Mouse (Mus musculus) heart, embryonic 15.5 days (tissue): ENCODE results near the gene Dpp6. TPM values are rescaled to one million over a fixed set of nuclear protein-coding genes. Genes with fewer than 3 reads are reported as not detected.

Experiments used
- ATAC-seq: fragments of 200-750 bp; cut with Nextera tagmentation; replicated peaks from 2 replicates; pipeline ENCODE4 v1.8.0; 2017; ENCODE audit warnings: low read depth, moderate TSS enrichment; ENCODE audit not compliant: insufficient number of reproducible peaks, insufficient read depth, low FRiP score
- H3K27ac ChIP-seq: fragments of 300-500 bp; sonication (generic); 2 replicates; pipeline ENCODE4 v1.5.1; 2015; ENCODE audit warnings: mild to moderate bottlenecking, inconsistent platforms
- H3K27me3 ChIP-seq: fragments of 300-500 bp; sonication (generic); 2 replicates; pipeline ENCODE4 v1.6.1; 2015; ENCODE audit warnings: inconsistent platforms
- H3K36me3 ChIP-seq: fragments of 300-500 bp; sonication (generic); 2 replicates; pipeline ENCODE4 v1.6.1; 2015; ENCODE audit warnings: mild to moderate bottlenecking, inconsistent platforms
- H3K4me1 ChIP-seq: fragments of 300-500 bp; sonication (generic); replicated peaks from 2 replicates; pipeline ENCODE4 v1.6.1; 2015; ENCODE audit warnings: inconsistent platforms
- H3K4me2 ChIP-seq: fragments of 300-500 bp; sonication (generic); 2 replicates; pipeline ENCODE4 v1.6.1; 2015; ENCODE audit warnings: inconsistent platforms, mild to moderate bottlenecking, moderate library complexity
- H3K4me3 ChIP-seq: fragments of 300-500 bp; sonication (generic); 2 replicates; pipeline ENCODE4 v1.5.1; 2015; ENCODE audit warnings: mild to moderate bottlenecking, inconsistent platforms
- H3K9ac ChIP-seq: fragments of 300-500 bp; sonication (generic); 2 replicates; pipeline ENCODE4 v1.6.1; 2015; ENCODE audit warnings: mild to moderate bottlenecking, inconsistent platforms
- H3K9me3 ChIP-seq: fragments of 300-500 bp; sonication (generic); replicated peaks from 2 replicates; pipeline ENCODE4 v1.6.1; 2016; ENCODE audit warnings: inconsistent platforms
- WGBS: fragments of 180-500 bp; shearing (Covaris S2); methylation state at CpG from one replicate; pipeline ENCODE4 v1.1.7; 2015; ENCODE audit warnings: mixed read lengths; 5-methylcytosine and 5-hydroxymethylcytosine counted together
- polyA plus RNA-seq: library from polyadenylated mRNA; unstranded; fragments of >200 nt; fragmentation: Nextera tagmentation; extraction: Ambion mirVana; gene quantifications from 2 replicates; pipeline ENCODE4 v1.2.1, GENCODE M21; 2015

The Dpp6 gene
- polyA plus RNA-seq, 1 experiment from 2014 or later, result 0.47 TPM

DNA sequence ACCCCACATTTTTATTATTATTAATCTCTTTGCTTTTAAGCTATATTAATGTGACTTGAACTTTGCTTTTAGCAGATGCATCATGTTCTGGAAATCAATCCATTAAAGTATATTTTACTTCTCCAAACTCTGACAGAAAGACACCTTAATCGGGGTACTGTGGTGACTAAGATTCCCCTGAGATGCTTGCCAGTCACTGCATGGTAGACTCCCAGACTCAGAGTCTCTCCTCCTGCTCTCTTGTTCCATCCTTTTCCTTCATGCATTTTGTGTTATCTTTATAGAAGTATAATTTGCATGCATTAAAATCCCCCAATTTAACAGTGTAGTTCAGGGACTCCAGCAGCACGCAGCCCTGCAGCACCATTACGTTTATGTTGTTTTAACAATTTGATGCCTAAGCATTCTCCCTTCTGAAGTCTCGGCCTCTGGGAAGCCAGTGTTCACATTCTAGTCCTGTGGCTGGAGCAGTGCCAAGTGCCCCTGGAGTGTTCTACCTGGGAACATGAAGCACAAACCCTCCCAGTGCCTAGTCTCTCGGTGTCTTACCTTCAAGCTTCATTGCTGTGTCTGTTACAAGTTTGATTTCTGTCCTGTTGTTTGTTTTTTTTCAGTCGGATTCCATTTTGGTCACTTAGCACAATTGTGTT is 153.1 kb downstream of the Dpp6 start:
- Histone ChIP-seq H3K4me1 (no peaks in the 10 kb centered on the region), H3K4me2 (no peak overlapping the region), H3K27ac (no peak overlapping the region), H3K36me3 (no peaks in the 10 kb centered on the region), H3K9me3 (no peaks in the 10 kb centered on the region), H3K4me3 (no peak overlapping the region), H3K9ac (no peak overlapping the region), H3K27me3 (no peaks in the 10 kb centered on the region)
- no peak for ATAC-seq
- WGBS, result 57% methylated on average over 6 of the region's 6 CpGs

DNA sequence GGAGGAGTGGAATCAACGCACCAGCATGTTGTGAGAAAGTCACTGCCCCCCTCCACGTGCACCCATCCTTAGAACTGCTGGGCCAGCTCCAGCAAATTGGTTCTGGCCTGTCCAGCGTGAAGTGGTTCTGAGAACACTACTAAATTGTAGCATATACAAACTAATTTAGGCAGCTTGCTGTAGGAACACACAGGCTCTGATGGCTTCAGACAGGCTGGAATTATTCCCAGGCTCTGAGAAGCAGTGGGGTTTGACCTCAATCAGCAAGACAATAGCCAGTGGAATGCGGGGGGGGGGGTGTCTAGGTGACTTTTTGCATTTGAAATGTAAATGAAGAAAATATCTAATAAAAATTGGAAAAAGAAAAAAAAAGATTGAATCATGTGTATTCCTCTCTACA is 156.2 kb downstream of the Dpp6 start:
- Histone ChIP-seq H3K36me3 (no peaks in the 10 kb centered on the region), H3K4me3 (no peak overlapping the region), H3K9me3 (no peaks in the 10 kb centered on the region), H3K4me1 (no peaks in the 10 kb centered on the region), H3K27ac (no peak overlapping the region), H3K4me2 (no peak overlapping the region), H3K27me3 (no peaks in the 10 kb centered on the region), H3K9ac (no peak overlapping the region)
- WGBS, result 49% methylated on average over 4 of the region's 4 CpGs
- ATAC-seq, result no peak

DNA sequence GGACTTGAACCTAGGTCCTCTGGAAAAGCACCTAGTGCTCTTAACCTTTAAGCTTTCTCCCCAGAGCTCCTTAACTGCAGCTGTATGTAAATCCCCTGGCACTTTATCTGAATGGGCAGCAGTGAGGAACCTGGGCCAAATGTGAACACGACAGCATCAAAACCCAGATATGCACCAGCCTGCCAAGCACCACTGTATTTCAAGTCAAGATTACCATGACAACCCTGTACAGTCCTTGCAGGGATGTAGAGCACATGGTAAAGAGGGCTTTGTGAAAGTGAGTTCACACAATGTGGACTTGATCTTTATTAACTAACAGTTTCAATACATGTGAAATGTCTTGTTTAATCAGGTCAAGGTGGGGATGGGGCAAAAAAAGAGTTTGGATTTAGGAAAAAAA is 162.3 kb downstream of the Dpp6 start:
- Histone ChIP-seq H3K9ac (no peak overlapping the region), H3K4me1 (no peaks in the 10 kb centered on the region), H3K27ac (no peak overlapping the region), H3K36me3 (no peaks in the 10 kb centered on the region), H3K27me3 (no peaks in the 10 kb centered on the region), H3K4me2 (no peak overlapping the region), H3K4me3 (no peak overlapping the region), H3K9me3 (no peaks in the 10 kb centered on the region)
- no peak for ATAC-seq
- 65% methylated on average over 1 of the region's 1 CpGs for WGBS

DNA sequence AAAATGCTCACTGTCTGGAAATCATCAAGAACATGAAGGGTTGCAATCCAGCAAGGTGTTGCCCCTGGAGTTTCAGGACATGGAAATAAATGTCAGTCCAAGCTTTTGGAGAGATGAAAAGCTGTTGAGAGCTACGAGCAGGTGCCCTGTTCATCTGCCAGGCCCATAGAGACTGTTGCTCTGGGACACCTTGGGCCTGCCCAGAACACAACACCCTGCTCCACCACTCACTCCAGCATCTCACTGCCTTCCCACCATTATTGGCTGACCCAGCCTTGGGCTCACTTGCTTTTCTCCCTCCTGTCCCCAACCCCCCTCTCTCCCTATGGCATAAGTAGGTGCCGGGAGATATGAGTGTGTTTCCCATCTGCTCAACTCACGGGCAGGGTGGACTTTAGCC is 162.8 kb downstream of the Dpp6 start:
- Histone ChIP-seq H3K9me3 (no peaks in the 10 kb centered on the region), H3K27me3 (no peaks in the 10 kb centered on the region), H3K27ac (no peak overlapping the region), H3K9ac (no peak overlapping the region), H3K36me3 (no peaks in the 10 kb centered on the region), H3K4me1 (no peaks in the 10 kb centered on the region), H3K4me2 (no peak overlapping the region), H3K4me3 (no peak overlapping the region)
- ATAC-seq, result no peak
- WGBS, result 61% methylated on average over 3 of the region's 3 CpGs

DNA sequence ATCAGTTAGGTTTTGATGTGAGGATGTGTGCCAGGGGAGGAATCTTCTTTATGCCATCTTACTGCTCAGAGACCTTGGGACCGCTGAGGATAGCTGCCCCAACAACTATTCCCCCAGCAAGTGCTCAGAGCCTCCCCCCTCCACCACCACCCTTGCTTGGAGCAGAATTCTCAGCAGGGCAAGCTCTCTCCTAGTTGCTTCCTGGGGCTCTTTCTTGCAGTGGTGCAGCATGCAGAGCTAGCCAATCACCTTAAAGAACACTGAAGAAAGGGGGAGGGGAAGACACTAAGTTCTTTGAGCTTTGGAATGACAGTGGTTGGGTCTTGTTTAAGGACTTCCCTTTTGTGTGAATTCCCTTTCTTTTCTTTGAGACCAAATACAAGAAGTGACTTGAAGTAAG is 168.1 kb downstream of the Dpp6 start:
- H3K4me3 ChIP-seq, result no peak overlapping the region
- no peak for ATAC-seq
- H3K27me3 ChIP-seq, result no peaks in the 10 kb centered on the region
- H3K4me1 ChIP-seq, result no peaks in the 10 kb centered on the region
- no peaks in the 10 kb centered on the region for H3K36me3 ChIP-seq
- 30% methylated on average over 1 of the region's 1 CpGs for WGBS
- H3K27ac ChIP-seq, result no peak overlapping the region
- no peak overlapping the region for H3K4me2 ChIP-seq
- H3K9ac ChIP-seq, result no peak overlapping the region
- H3K9me3 ChIP-seq, result no peaks in the 10 kb centered on the region

DNA sequence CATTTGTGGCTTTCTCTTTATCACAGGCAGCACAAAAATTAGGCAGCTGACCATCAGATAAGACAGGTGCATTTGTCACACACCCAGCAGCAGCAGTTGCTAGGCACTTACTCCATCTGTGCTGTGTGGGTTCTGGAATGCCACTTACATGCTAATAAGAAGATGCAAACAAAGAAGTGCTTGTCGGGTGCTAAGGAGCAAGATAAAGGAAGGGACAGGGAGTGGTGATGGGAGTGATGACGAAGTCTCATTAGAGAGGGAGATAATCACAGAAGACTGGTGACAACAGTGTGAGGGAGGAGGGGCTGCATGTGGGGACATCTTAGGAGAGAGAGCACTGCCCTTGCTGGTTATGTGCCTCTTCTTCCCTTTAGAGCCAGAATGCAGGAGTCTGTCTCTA is 174.6 kb downstream of the Dpp6 start:
- Histone ChIP-seq H3K4me3 (no peak overlapping the region), H3K4me2 (no peak overlapping the region), H3K9me3 (no peaks in the 10 kb centered on the region), H3K36me3 (no peaks in the 10 kb centered on the region), H3K9ac (no peak overlapping the region), H3K27me3 (no peaks in the 10 kb centered on the region), H3K4me1 (no peaks in the 10 kb centered on the region), H3K27ac (no peak overlapping the region)
- WGBS, result 8% methylated on average over 2 of the region's 2 CpGs
- no peak for ATAC-seq

DNA sequence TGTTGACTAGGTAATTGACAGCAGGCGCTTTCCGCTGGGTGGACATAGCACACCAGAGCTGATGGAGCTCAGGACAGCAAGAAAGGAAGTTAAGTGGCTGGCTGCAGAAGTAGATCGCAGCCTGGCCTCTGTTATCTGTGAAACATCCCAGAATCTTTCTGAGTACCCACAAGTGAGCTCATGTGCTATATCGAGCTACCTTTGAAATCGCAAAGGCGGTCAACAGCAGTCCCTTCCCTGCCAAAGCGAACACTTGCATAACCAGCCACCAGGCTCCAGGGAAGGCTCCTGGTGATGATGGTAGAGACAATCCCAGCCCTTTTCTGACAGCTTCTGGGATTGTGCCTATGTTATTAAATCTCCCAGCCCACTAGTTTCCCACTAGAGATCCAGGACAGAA is 186.5 kb downstream of the Dpp6 start:
- H3K4me2 ChIP-seq, result no peak overlapping the region
- ATAC-seq, result no peak
- no peak overlapping the region for H3K4me3 ChIP-seq
- no peaks in the 10 kb centered on the region for H3K4me1 ChIP-seq
- H3K36me3 ChIP-seq, result no peaks in the 10 kb centered on the region
- no peaks in the 10 kb centered on the region for H3K27me3 ChIP-seq
- H3K9ac ChIP-seq, result no peak overlapping the region
- H3K9me3 ChIP-seq, result no peaks in the 10 kb centered on the region
- WGBS, result 44% methylated on average over 7 of the region's 7 CpGs
- H3K27ac ChIP-seq, result no peak overlapping the region

DNA sequence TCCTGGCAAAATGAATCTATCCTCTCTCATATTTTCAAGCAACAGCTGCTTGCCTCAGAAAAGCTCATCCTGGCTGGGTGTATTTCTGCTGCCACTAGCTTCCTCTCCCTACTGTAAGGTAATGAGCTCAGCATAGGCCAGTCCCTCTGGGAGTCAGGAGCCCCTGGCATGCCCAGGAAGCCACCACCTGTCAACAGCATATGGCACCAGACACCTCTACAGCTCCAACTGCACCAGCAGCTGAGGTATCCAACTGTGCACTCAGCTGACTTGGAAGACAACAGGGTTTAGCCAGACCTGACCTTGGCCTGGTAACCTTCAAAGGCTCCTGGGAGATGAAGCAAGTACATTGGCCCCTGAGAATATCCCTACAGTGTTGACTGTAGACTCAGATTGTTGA is 192.2 kb downstream of the Dpp6 start:
- Histone ChIP-seq H3K4me1 (no peaks in the 10 kb centered on the region), H3K4me3 (no peak overlapping the region)
- no peak for ATAC-seq

DNA sequence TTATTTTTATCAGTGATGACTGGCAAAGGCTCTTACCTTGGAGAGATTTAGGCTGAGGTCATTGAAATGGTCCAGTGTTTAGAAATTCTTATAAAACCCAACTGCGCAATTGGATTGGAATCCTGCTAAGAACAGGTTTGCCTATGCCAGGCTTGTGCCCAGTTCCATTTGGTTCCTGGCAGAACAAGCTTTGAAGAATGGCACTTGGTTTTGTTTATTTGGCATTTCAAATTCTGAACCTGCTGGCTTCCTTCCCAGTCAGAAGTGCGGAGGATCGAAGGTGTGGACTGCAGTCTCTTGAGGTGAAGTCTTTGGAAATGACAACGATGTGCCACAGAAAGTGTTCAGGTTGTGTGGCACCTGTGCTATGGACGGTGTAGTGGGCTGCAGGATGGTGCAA is 193.6 kb downstream of the Dpp6 start:
- H3K36me3 ChIP-seq, result no peaks in the 10 kb centered on the region
- no peak overlapping the region for H3K27ac ChIP-seq
- H3K9ac ChIP-seq, result no peak overlapping the region
- H3K4me1 ChIP-seq, result no peaks in the 10 kb centered on the region
- no peak overlapping the region for H3K4me3 ChIP-seq
- ATAC-seq, result no peak
- no peaks in the 10 kb centered on the region for H3K27me3 ChIP-seq
- H3K9me3 ChIP-seq, result no peaks in the 10 kb centered on the region
- no peak overlapping the region for H3K4me2 ChIP-seq
- WGBS, result 78% methylated on average over 5 of the region's 5 CpGs

More for the DNA sequence above, 192.2 kb downstream of the Dpp6 start:
- Histone ChIP-seq H3K36me3 (no peaks in the 10 kb centered on the region), H3K9ac (no peak overlapping the region), H3K4me2 (no peak overlapping the region), H3K27me3 (no peaks in the 10 kb centered on the region), H3K9me3 (no peaks in the 10 kb centered on the region), H3K27ac (no peak overlapping the region)

DNA sequence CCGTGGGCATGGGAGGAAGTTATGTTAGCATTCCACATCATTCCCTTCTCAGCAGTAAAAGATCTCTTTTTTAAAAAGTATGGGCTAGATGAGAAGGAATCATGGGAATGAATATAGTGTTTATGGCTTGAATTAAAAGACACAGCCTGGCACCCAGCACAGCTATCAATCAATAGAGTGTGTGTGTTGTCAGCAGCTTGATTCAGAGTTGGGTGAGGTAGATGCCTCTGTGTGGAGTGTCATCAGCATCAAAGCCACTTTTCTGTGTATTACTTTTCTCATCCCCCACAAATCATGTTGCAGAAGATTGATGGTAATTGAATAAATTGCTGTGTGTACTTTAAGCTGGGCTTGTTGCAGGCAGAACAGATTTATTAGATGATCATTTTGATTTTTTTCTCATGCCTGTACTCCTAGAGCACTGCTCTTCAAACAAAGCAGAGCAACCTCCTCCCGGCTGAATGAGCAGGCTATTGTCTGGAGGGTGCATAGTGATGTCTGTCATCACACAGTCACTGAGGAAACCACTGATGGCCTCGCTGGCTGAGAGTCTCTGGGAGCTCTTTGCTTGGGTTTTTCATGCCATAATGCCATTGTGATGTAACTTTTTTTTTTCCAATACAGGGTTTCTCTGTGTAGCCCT is 201.4 kb downstream of the Dpp6 start:
- ATAC-seq, result no peak
- Histone ChIP-seq H3K36me3 (no peaks in the 10 kb centered on the region), H3K27me3 (no peaks in the 10 kb centered on the region), H3K27ac (no peak overlapping the region), H3K9me3 (no peaks in the 10 kb centered on the region), H3K4me1 (no peaks in the 10 kb centered on the region), H3K4me3 (no peak overlapping the region), H3K9ac (no peak overlapping the region), H3K4me2 (no peak overlapping the region)
- 39% methylated on average over 3 of the region's 3 CpGs for WGBS

DNA sequence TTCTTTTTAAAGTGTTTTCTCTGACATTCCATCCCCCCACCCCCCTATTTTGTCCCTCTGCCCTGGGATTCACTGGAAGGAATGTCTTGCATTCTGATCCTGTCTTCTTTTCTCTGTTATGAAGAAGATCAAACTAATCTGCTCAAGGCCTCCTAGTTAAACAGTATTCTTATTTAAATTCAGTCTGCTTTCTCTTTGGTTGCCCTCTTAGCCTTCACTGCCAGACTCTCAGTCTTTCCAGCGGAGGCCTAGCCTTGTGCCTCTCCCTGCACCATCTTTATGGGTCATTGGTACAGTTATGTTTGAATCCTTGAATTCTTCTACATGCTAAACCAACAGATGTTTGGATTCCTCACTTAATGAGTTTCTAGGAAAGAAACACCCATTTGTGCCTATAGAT is 211.6 kb downstream of the Dpp6 start:
- Histone ChIP-seq H3K36me3 (no peaks in the 10 kb centered on the region), H3K4me1 (no peaks in the 10 kb centered on the region), H3K4me3 (no peak overlapping the region), H3K27me3 (no peaks in the 10 kb centered on the region), H3K4me2 (no peak overlapping the region), H3K27ac (no peak overlapping the region), H3K9me3 (no peaks in the 10 kb centered on the region), H3K9ac (no peak overlapping the region)
- ATAC-seq, result no peak
- 81% methylated on average over 1 of the region's 1 CpGs for WGBS

DNA sequence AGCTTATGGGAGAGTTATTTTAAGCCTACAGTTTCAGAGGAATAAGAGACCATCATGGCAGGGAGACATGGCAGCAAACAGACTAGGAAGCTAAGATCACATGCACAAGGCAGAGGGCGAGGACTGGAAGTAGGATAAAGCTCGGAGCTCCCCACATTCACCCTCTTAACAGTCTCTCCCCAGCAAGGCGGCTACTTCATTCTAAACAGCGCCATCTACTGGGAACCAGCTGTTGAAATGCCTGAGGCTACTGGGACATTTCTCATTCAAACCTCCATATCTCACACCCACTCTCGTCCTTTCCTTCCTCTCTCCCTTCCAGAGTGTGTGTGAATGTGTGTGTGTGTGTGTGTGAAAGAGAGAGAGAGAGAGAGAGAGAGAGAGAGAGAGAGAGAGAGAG is 212.8 kb downstream of the Dpp6 start:
- Histone ChIP-seq H3K4me3 (no peak overlapping the region), H3K4me1 (no peaks in the 10 kb centered on the region), H3K27ac (no peak overlapping the region), H3K9ac (no peak overlapping the region), H3K27me3 (no peaks in the 10 kb centered on the region), H3K36me3 (no peaks in the 10 kb centered on the region), H3K9me3 (no peaks in the 10 kb centered on the region), H3K4me2 (no peak overlapping the region)
- WGBS, result 7% methylated on average over 5 of the region's 5 CpGs
- ATAC-seq, result no peak
